Mouse (Mus musculus) CD4-positive, CD25-positive, alpha-beta regulatory T cell, adult 4 months (primary cell): ENCODE measurements around the gene Nrgn. TPM values are rescaled to one million over a fixed set of nuclear protein-coding genes. Genes with fewer than 3 reads are reported as not detected.
A peak's percentile ranks its signal among the peaks of the same experiment; 100 is the strongest.

ENCODE experiments used
- ATAC-seq: one replicate; pipeline ENCODE4 v1.8.0; 2017
- polyA plus RNA-seq, 2 experiments: library from polyadenylated mRNA; unstranded; fragments of 100-300 nt; shearing (Covaris generic); gene quantifications; one replicate each; pipeline ENCODE4 v1.2.1; 2017

Nrgn gene
- polyA plus RNA-seq, 2 experiments from 2014 or later = 0.51 to 0.86 TPM

DNA sequence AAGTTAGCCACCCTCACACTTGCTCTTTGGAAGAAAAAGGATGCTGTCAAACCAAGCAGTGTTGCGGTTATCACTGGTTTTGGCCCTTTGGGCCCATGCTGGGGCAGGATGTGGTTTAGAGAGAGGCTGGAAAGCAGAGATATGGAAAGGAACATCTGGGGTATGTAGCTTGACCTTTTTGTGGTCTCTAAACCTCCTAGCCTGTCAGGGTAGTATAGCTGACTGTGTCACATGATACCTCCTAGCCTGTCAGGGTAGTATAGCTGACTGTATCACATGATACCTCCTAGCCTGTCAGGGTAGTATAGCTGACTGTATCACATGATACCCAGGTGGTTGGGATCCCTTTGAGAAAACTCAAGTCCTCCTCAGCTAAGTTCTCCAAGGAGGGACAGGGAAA is 1.6 kb upstream of the Nrgn start:
- peak; percentile 50 for ATAC-seq

GRCm38 (mm10) chr9:37551751-37552531 is 763 bp downstream of the Nrgn start:
- ATAC-seq = no peak

- ATAC-seq = no peak
These were observed 2.3 kb downstream of the Nrgn start for GRCm38 (mm10) chr9:37550435-37550834.

- ATAC-seq = no peak
These were observed 5.8 kb downstream of the Nrgn start for GRCm38 (mm10) chr9:37546889-37547288.

DNA sequence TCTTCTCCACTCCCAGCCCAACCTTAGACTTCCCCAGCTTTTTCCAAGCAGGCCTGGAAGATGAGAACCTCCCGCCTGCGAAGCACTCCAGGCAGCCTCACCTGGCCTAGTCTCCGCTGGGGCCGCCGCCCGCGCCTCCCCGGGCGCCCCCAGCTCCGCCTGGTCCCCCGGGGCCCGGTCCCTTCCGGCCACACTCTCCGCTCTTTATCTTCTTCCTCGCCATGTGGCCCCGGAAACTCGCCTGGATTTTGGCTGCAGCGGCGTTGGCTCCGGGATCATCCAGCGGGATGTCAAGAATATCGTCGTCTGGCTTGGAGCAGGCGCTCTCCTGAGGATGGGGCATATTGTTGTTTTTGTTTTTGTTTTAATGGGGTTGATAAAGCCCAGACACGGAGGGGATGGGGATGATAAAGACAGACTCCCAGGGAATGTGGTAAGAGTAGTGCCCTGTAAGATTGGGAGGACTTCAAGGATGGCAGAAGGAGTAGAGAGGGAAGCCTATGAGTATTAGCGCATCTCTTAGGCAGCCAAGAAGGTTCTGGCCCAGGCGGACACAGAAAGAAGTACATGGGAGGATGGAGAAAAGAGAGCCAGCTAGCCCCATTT is 6.8 kb downstream of the Nrgn start:
- no peak for ATAC-seq

DNA sequence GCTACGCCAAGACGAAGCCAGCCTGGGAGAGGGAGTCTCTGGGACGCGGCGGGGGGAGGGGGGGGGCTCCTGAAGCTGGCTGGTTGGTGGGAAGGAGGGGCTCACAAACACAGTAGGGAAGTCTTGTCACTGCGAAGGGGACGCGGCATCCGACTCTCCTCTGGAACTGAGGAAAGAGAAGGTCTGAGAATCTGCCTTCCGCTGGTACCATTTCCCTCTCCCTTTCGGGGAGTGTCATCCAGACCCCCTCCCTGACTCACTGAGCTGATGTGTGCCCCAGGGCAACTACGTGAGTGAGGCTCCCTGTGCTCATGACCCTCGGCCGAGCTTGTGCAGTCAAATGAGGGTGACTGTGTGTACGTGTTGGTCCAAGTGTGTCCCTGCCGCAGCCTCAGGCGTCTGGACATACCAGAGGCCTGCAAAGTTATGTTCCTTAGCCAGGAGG is 7.5 kb downstream of the Nrgn start:
- no peak for ATAC-seq

- peak; percentile 62 for ATAC-seq
These were observed 8.1 kb downstream of the Nrgn start for GRCm38 (mm10) chr9:37544447-37545165.

GRCm38 (mm10) chr9:37543869-37544440 is 8.7 kb downstream of the Nrgn start:
- ATAC-seq = no peak

DNA sequence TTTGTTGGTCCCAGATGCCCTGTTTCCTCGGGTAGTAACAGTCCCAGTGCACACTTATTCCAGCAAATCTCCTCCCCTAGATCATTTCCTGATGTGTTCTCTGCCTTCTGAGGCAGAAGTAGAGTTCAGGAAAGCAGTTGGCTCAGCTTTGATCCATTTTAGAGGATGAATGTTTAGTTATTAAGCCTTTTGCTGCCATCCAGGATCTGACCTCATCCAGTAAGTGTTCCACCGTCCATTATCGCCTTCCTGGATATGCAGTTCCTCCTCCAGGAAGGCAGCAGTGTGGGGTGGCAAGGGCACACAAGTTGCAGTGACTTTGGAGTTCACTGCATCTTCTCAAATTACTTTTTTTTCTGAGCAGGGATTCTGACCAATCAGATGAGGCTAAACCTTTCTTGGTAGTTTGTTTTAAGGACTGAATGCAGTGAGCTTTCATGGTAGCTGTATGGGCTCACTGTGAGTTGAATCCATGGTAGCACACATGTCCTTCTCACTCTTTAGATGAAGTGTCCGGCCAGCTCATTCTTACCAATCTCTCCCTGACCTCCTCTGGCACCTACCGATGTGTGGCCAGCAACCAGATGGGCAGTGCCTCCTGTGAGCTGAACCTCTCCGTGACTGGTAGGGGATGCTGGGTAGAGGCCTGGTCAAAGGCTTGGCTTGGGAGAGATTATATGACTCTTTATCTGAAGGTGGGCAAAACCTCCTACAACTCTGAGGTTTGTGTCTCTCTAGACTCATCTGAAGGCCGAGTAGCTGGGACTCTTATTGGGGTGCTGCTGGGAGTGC is 10.7 kb downstream of the Nrgn start:
- no peak for ATAC-seq

DNA sequence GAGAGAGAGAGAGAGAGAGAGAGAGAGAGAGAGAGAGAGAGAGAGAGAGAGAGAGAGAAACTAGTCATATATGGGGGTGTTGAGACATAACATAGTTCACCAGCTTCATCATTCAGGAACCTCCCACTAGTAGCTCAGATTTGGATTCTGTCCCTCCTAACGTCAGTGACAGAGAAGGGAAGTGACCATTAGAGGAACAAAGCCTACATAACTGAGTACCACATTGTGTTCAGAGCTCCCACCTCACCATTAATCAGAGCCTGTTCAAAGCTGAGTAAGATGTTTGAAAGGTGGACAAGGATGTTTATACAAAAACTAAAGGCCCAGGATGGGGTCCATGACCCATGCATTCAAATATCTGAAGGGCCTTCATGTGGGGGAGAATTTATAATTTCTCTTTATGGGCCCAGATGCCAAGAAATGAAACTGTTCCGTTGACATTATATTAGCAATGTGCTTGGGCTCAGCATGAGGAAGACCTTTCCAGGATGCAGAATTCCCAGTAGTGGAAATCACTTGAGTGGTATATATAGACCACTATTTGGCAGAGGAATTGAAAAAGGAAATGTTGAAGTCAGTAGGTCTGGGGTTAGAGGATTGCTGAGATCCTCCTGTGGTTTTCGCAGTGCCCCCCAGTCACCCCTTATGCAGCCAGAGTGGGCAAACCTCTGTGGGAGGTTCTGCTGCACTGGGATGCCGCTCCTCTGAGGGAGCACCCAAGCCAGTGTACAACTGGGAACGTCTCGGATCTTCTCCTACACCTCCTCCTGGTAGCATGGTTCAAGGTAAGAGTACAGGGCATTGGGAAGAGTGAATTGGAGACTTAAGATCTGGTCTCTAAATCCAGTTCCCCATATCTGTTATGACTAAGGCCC is 11.8 kb downstream of the Nrgn start:
- ATAC-seq = no peak

- ATAC-seq = no peak
These were observed 12.5 kb downstream of the Nrgn start for GRCm38 (mm10) chr9:37540226-37540625.

DNA sequence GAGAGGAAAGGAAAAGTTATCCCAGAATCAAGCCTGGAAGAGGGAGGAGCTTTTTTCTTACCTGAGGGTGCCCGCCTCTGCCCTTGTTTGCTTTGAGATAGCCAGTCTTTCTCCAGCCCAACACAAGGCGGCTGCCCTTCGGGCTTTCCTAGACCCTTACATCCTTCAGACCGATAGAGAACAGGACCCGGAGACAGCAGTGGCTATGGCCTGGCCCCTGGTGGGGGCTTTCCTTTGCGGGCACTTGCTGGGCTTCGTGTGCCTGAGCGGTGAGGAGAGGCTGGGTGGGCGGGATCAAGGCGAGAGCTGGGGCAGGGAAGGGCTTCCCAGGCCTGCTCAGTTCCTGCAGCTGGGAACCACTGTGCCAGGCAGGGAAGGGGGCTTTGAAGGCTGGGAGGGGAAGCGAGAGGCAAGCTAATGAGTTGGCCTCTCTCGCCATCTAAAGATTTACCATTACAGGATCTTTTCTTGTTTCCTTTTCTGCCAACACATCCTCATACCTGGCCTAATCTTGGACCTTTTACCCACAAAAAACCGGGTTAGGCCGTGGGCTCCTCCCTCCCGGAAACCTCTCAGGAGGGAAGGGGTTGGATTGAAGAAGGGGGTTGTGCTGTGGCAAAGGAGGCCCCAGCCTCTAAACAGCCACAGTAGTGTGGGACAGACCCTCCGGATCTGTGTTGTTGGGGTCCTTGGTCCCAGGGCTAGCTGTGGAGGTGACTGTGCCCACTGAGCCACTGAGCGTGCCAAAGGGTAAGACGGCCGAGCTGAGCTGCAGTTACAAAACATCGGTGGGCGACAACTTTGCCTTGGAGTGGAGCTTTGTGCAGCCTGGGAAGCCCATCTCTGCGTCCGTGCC is 13.3 kb downstream of the Nrgn start, which contains the start of gene Vsig2:
Gene Vsig2, plus strand, starts transcription at position 86 of the 856 bp plus-strand sequence.
- ATAC-seq = no peak

DNA sequence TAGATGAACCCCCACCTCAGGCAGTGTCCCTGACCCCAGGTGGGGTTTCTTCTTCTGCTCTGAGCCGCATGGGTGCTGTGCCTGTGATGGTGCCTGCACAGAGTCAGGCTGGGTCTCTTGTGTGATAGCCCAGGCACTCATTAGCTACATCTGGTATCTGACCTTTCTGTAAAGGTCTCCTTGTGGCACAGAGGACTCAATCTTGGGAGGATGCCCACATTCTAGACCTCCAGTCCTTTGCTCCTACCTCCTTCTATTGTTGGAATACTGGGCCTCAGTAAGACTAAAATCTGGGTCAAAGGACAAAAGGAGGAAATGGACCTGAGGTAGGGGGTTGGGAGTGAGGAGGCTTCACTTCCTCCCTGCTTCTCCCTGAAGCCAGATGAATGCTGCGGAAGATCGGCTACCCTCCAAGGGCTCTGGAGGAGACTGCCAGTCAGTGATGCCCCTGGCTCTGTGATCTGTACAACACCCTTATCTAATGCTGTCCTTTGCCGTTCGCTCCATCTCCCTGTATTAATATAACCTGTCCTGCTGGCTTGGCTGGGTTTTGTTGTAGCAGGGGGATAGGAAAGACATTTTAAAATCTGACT is 14.9 kb downstream of the Nrgn start:
- no peak for ATAC-seq

DNA sequence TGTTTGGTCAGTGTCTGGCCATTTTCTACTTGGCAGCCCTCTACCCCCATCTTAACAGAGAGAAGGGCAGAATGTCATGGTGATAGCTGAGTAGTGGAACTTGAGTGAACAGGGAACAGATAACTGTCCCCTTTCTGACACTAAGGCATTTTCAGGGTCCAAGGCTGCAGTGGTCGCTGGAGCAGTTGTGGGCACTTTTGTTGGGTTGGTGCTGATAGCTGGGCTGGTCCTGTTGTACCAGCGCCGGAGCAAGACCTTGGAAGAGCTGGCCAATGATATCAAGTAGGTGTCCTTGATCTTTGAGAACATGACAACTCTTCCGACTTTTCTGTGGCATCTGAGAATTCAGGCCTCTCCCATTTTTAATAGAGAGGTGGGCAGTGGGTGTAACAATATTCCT is 15.9 kb downstream of the Nrgn start:
- no peak for ATAC-seq

DNA sequence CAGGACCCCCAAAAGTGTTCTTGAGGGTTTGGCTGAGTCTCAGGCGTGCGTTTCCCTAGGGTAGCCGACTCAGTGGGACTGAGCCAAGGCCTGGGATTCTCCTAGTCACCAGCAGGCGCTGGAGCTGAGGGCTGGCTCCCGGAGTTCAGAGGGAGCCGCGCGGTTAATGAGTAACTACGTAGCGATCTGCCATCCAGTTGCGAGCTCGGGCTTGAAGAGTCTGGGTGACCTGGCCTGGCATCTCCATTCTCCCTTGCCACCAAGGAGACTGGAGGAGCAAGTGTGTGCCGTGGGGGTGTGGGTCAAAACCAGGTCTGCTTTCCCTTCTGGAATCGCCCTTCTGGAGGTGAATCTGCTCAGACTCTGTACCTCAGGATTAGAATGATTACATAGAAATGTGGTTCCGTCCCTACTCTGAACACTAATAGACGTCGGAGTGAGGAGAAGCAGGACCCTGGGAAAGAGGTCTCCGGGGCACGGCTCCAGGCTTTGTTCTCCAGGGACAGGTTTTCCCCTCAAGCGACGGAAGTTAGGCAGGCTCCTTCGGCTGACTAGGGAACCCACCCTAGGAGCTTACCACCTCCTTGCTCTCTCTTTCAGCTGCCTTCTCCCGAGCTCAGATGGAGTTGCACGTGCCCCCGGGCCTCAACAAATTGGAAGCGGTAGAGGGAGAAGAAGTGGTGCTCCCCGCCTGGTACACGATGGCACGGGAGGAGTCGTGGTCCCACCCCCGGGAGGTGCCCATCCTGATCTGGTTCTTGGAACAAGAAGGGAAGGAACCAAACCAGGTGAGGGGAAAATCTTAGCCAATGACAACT is 21.6 kb downstream of the Nrgn start:
- no peak for ATAC-seq

GRCm38 (mm10) chr9:37530031-37530887 is 22.4 kb downstream of the Nrgn start:
- peak; percentile 45 for ATAC-seq

GRCm38 (mm10) chr9:37528225-37528970 is 24.3 kb downstream of the Nrgn start:
- ATAC-seq = no peak
